Mouse (Mus musculus) hindbrain, embryonic 16.5 days (tissue): ENCODE measurements around the gene Sema5a. TPM values are rescaled to one million over a fixed set of nuclear protein-coding genes. Genes with fewer than 3 reads are reported as not detected.

Source experiments
- ATAC-seq: fragments of 200-750 bp; cut with Nextera tagmentation; 2 replicates; pipeline ENCODE4 v1.8.0; 2017; ENCODE audit warnings: moderate TSS enrichment, moderate library complexity
- H3K27ac ChIP-seq: fragments of 300-500 bp; sonication (generic); 2 replicates; pipeline ENCODE4 v1.5.1; 2014; ENCODE audit warnings: low read depth, mild to moderate bottlenecking, control low read depth, low read length, moderate library complexity
- H3K27me3 ChIP-seq: fragments of 300-500 bp; sonication (generic); replicated peaks from 2 replicates; pipeline ENCODE4 v1.6.1; 2014; ENCODE audit warnings: low read length; ENCODE audit not compliant: control insufficient read depth, insufficient read depth
- H3K36me3 ChIP-seq: fragments of 300-500 bp; sonication (generic); 2 replicates; pipeline ENCODE4 v1.6.1; 2014; ENCODE audit warnings: mild to moderate bottlenecking, low read length, moderate library complexity, mixed read lengths; ENCODE audit not compliant: control insufficient read depth, insufficient read depth
- H3K4me1 ChIP-seq: fragments of 300-500 bp; sonication (generic); 2 replicates; pipeline ENCODE4 v1.6.1; 2014; ENCODE audit warnings: low read depth, low read length; ENCODE audit not compliant: control insufficient read depth, insufficient read depth
- H3K4me2 ChIP-seq: fragments of 300-500 bp; sonication (generic); 2 replicates; pipeline ENCODE4 v1.6.1; 2014; ENCODE audit warnings: mild to moderate bottlenecking, low read length, control low read depth, moderate library complexity
- H3K4me3 ChIP-seq: fragments of 300-500 bp; sonication (generic); 2 replicates; pipeline ENCODE4 v1.5.1; 2014; ENCODE audit warnings: mild to moderate bottlenecking, low read length, control low read depth, moderate library complexity
- H3K9ac ChIP-seq: fragments of 300-500 bp; sonication (generic); 2 replicates; pipeline ENCODE4 v1.6.1; 2014; ENCODE audit warnings: low read depth, mild to moderate bottlenecking, control low read depth, low read length, moderate library complexity
- H3K9me3 ChIP-seq: fragments of 300-500 bp; sonication (generic); 2 replicates; pipeline ENCODE4 v1.6.1; 2014; ENCODE audit warnings: mild to moderate bottlenecking, low read length, moderate library complexity; ENCODE audit not compliant: control insufficient read depth
- WGBS: fragments of 180-500 bp; shearing (Covaris S2); extraction: QIAGEN DNeasy Blood & Tissue Kit; methylation state at CpG from one replicate; pipeline ENCODE4 v1.1.7; 2014; 5-methylcytosine and 5-hydroxymethylcytosine counted together
- polyA plus RNA-seq: library from polyadenylated mRNA; unstranded; fragments of >200 nt; fragmentation: Nextera tagmentation; extraction: Ambion mirVana; gene quantifications from 2 replicates; pipeline ENCODE4 v1.2.1, GENCODE M21; 2015

Gene Sema5a
- polyA plus RNA-seq, 1 experiment from 2014 or later = 10.1 TPM

GRCm38 (mm10) chr15:32380311-32380710 is 135.7 kb downstream of the Sema5a start:
- no peaks in the 10 kb centered on the region for H3K9me3 ChIP-seq
- no peaks in the 10 kb centered on the region for H3K27me3 ChIP-seq
- H3K4me2 ChIP-seq = no peak overlapping the region
- H3K9ac ChIP-seq = no peak overlapping the region
- no peak overlapping the region for H3K4me3 ChIP-seq
- 86% methylated on average over 3 of the region's 3 CpGs for WGBS
- no peak overlapping the region for H3K27ac ChIP-seq
- no peak for ATAC-seq
- H3K4me1 ChIP-seq = no peaks in the 10 kb centered on the region
- H3K36me3 ChIP-seq = no peaks in the 10 kb centered on the region

- Histone ChIP-seq H3K4me3 (no peak overlapping the region), H3K4me1 (no peaks in the 10 kb centered on the region), H3K27me3 (no peaks in the 10 kb centered on the region), H3K4me2 (no peak overlapping the region), H3K27ac (no peak overlapping the region), H3K9me3 (no peaks in the 10 kb centered on the region), H3K36me3 (no peaks in the 10 kb centered on the region), H3K9ac (no peak overlapping the region)
- no peak for ATAC-seq
- WGBS = 94% methylated on average over 4 of the region's 4 CpGs
Observed at GRCm38 (mm10) chr15:32382930-32383481, 138.4 kb downstream of the Sema5a start.

GRCm38 (mm10) chr15:32396241-32396890 is 151.8 kb downstream of the Sema5a start:
- no peak for ATAC-seq

GRCm38 (mm10) chr15:32397064-32397463 is 152.5 kb downstream of the Sema5a start:
- Histone ChIP-seq H3K4me3 (no peak overlapping the region), H3K9ac (no peak overlapping the region), H3K4me2 (no peak overlapping the region), H3K36me3 (no peaks in the 10 kb centered on the region), H3K27ac (no peak overlapping the region), H3K9me3 (no peaks in the 10 kb centered on the region), H3K27me3 (no peaks in the 10 kb centered on the region), H3K4me1 (no peaks in the 10 kb centered on the region)
- no peak for ATAC-seq
- 85% methylated on average over 3 of the region's 3 CpGs for WGBS

More at GRCm38 (mm10) chr15:32396241-32396890, 151.8 kb downstream of the Sema5a start:
- Histone ChIP-seq H3K4me3 (no peak overlapping the region), H3K36me3 (no peaks in the 10 kb centered on the region), H3K9ac (no peak overlapping the region), H3K27ac (no peak overlapping the region), H3K4me1 (no peaks in the 10 kb centered on the region), H3K4me2 (no peak overlapping the region), H3K27me3 (no peaks in the 10 kb centered on the region), H3K9me3 (no peaks in the 10 kb centered on the region)
- 90% methylated on average over 3 of the region's 3 CpGs for WGBS

GRCm38 (mm10) chr15:32398721-32399120 is 154.1 kb downstream of the Sema5a start:
- no peaks in the 10 kb centered on the region for H3K36me3 ChIP-seq
- 81% methylated on average over 1 of the region's 1 CpGs for WGBS
- no peak overlapping the region for H3K9ac ChIP-seq
- H3K4me2 ChIP-seq = no peak overlapping the region
- H3K4me1 ChIP-seq = no peaks in the 10 kb centered on the region
- H3K27me3 ChIP-seq = no peaks in the 10 kb centered on the region
- H3K9me3 ChIP-seq = no peaks in the 10 kb centered on the region
- no peak overlapping the region for H3K27ac ChIP-seq
- H3K4me3 ChIP-seq = no peak overlapping the region
- ATAC-seq = no peak

- Histone ChIP-seq H3K27me3 (no peaks in the 10 kb centered on the region), H3K9ac (no peak overlapping the region), H3K36me3 (no peaks in the 10 kb centered on the region), H3K9me3 (no peaks in the 10 kb centered on the region), H3K27ac (no peak overlapping the region), H3K4me2 (no peak overlapping the region), H3K4me1 (no peaks in the 10 kb centered on the region), H3K4me3 (no peak overlapping the region)
- 76% methylated on average over 5 of the region's 5 CpGs for WGBS
- ATAC-seq = no peak
Observed at GRCm38 (mm10) chr15:32401909-32402527, 157.4 kb downstream of the Sema5a start.

- H3K27me3 ChIP-seq = no peaks in the 10 kb centered on the region
- no peak overlapping the region for H3K4me3 ChIP-seq
- no peak overlapping the region for H3K27ac ChIP-seq
- no peak overlapping the region for H3K9ac ChIP-seq
- no peak for ATAC-seq
- H3K36me3 ChIP-seq = no peaks in the 10 kb centered on the region
- no peaks in the 10 kb centered on the region for H3K4me1 ChIP-seq
- H3K4me2 ChIP-seq = no peak overlapping the region
- 74% methylated on average over 8 of the region's 8 CpGs for WGBS
- no peaks in the 10 kb centered on the region for H3K9me3 ChIP-seq
Observed at GRCm38 (mm10) chr15:32403321-32403720, 158.7 kb downstream of the Sema5a start.

GRCm38 (mm10) chr15:32406436-32406835 is 161.8 kb downstream of the Sema5a start:
- Histone ChIP-seq H3K4me3 (no peak overlapping the region), H3K9ac (no peak overlapping the region), H3K4me2 (no peak overlapping the region), H3K9me3 (no peaks in the 10 kb centered on the region), H3K27me3 (no peaks in the 10 kb centered on the region), H3K4me1 (no peaks in the 10 kb centered on the region), H3K27ac (no peak overlapping the region), H3K36me3 (no peaks in the 10 kb centered on the region)
- whole genome bisulfite sequencing = 96% methylated on average over 2 of the region's 2 CpGs
- no peak for ATAC-seq

GRCm38 (mm10) chr15:32407766-32408165 is 163.2 kb downstream of the Sema5a start:
- Histone ChIP-seq H3K36me3 (no peaks in the 10 kb centered on the region), H3K4me3 (no peak overlapping the region), H3K4me2 (no peak overlapping the region), H3K9ac (no peak overlapping the region), H3K27ac (no peak overlapping the region), H3K4me1 (no peaks in the 10 kb centered on the region), H3K27me3 (no peaks in the 10 kb centered on the region), H3K9me3 (no peaks in the 10 kb centered on the region)
- 87% methylated on average over 3 of the region's 3 CpGs for WGBS
- no peak for ATAC-seq
